Mouse (Mus musculus) adrenal gland, adult 18-20 months (tissue): ENCODE measurements around the gene Flvcr1. TPM values are rescaled to one million over a fixed set of nuclear protein-coding genes. Genes with fewer than 3 reads are reported as not detected.

ENCODE experiments used
- DNase-seq, 2 experiments: peaks; one replicate each; pipeline ENCODE4 v3.0.0; 2021 to 2022; ENCODE audit warnings: low spot score in 2 of 2
- long read RNA-seq, 2 experiments: library from polyadenylated mRNA; stranded (forward); transcript quantifications; one replicate each; pipeline ENCODE4 v2.0.0; 2021
- total RNA-seq, 2 experiments: library from RNA; stranded (reverse); gene quantifications; 1 replicate in 1 of 2; 2 replicates in 1 of 2; pipeline ENCODE4 v1.2.3; 2021

The Flvcr1 gene
- 10 to 100 TPM in 1 of 2 experiments, 1 to 10 TPM in 1; 9.9 to 14.6 TPM for total RNA-seq
- long read RNA-seq, experiment 1, full-length matches to known transcripts: 4 of 7 reads
- long read RNA-seq, experiment 1, partial matches to known transcripts: 1 of 7 reads
- long read RNA-seq, experiment 1, other reads (novel, unspliced or antisense): 2 of 7 reads
- long read RNA-seq, experiment 2, full-length matches to known transcripts: 8 of 9 reads
- long read RNA-seq, experiment 2, partial matches to known transcripts: 1 of 9 reads
- long read RNA-seq, experiment 2, other reads (novel, unspliced or antisense): 0 of 9 reads

DNA sequence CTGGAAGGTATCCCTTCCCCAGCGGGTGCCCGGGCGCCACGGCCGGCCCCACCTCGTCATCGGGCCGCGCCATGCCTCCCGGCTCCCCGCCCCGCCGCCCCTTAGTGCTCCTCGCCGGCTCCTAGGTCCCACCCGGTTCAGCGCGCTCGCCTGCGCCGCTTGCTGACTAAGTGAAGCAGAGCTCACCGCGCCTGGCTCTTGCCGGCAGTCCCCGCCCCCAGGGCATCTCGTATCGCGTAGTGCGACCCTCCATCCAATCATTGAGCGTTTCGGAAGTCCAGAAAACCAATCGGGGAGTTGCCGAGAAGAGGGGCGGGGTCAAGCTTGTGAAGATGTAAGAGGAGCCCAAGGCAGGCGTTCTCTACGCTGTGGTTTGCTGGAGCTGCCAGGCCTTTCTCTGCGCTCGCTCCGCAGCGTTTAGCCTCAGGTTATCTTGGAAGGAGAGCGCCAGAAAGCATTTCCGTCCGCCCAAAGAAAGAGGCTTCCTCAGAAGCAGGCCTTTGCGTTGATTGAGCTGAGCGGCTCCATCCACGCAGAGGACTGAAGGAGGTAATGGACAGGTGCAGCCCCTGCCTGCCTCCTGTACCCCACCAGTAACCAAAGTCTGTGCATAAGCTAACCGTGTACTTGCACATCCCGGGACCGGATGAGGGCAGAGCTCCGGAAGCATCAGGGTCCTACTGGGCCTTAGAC, at the start of gene Flvcr1:
Flvcr1 (minus strand) TSS at position 138 of the 693 bp plus-strand sequence.
- DNase-seq: peak; percentile 97 to 99

GRCm38 (mm10) chr1:191075199-191075883, 49.4 kb upstream of the Flvcr1 start:
- DNase-seq: peak; percentile 47 to 52

DNA sequence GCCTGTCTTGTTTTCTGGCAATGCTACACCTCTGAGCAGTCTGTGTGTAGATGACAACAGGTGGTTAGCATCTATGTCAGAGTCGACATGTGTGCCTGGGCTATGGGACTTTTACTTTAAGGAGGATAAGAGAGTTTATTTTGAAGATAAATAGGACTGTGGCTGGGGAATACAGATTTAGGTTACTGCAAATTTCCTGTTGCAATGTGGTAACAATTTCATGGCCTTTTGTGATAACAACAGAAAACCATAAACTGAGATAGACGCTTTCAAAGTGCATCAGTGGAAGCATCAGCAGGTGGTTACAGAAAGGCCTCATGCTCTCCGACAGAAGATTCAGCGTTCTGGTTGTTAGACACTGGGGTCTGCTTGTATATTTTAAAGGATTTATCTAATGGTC, 47.5 kb upstream of the Flvcr1 start:
- no peak for DNase-seq

GRCm38 (mm10) chr1:191073001-191073400, 47.0 kb upstream of the Flvcr1 start:
- DNase-seq: peak in 1 of 2 experiments; percentile 36

- peak in 1 of 2 experiments; percentile 9 for DNase-seq
Measured at GRCm38 (mm10) chr1:191072329-191072913, 46.5 kb upstream of the Flvcr1 start.

DNA sequence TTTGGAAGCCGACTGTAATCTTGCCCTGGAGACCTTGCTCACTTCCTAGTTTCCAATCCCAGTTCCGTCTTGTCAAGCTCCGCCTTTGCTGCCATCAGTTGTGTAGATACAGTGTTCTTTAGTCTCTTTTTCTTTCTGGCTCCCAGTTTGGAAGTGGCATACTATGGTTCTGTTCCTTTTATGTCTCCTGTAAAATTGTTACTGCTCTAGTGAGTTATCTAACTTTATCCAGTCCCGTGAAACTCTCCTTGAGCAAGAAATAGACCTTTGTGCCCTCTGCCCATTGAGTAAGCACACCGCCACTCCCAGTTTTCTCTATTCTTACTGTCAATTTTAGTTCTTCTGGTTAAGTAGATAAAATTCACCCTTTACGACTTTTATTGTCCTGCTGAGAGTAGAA, 45.7 kb upstream of the Flvcr1 start:
- DNase-seq: no peak

- no peak for DNase-seq
Measured at GRCm38 (mm10) chr1:191070259-191070658, 44.3 kb upstream of the Flvcr1 start.

- DNase-seq: no peak
Measured at GRCm38 (mm10) chr1:191068377-191068776, 42.4 kb upstream of the Flvcr1 start.

GRCm38 (mm10) chr1:191065188-191065587, 39.2 kb upstream of the Flvcr1 start:
- DNase-seq: no peak

DNA sequence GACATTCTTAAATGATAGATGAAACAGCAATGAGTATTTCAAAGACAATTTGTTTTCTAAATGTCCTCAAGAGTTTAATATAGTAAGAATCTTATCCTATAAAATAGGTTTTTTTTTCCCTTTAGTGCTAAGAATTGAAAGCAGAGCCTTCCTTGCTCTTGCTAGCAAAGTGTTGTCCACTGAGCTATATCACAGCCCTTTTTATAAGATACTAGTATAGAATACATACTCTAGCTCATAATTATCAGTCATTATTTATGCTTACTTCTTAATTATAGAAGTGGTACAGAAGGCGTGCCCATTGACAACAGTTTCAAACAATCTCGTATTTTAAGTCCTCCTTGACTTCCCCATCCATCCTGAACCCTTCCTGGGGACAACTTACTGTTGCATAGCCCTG, 38.6 kb upstream of the Flvcr1 start:
- no peak for DNase-seq

- DNase-seq: no peak
Measured at GRCm38 (mm10) chr1:191063700-191064099, 37.7 kb upstream of the Flvcr1 start.

DNA sequence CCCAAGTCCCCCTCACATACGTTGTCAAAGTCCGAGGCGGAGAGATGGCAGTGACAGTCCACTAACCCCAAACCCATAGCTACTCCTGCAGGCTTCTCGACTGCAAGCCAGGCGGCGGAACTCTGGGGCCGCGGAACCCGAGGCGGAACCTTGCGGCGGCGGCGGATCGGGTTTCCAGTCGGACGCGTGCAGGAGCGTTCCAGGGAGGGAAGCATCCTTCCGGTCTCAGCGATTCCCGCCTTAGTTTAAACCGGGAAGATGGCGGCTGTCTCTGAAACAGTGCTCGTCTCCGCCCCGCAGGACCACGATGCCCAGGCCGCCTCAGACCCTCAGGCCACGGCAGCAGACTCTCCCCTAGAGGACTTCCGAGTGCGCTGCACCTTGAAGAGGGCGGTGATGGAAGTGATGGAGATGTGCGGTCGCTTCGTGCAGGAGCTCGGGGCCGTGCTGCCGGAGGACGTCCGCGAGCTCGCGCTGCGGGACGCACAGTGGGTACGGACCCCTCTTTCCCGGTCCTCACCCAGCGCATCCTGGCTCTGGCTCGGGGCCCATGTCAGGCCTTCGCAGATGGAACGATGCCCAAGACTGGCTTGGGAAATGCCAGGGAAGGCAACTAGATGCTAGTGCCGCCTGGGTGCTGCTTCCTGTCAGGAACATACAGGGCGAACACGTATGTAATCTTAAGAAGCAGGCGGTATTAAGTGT, 37.0 kb upstream of the Flvcr1 start, which contains the start of the genes Tatdn3 and Nsl1:
Tatdn3 (minus strand) TSS at position 152 of the 705 bp plus-strand sequence.
Nsl1 (plus strand) TSS at position 232 of the 705 bp plus-strand sequence.
- peak; percentile 96 for DNase-seq

GRCm38 (mm10) chr1:191062241-191062780, 36.4 kb upstream of the Flvcr1 start:
- no peak for DNase-seq

- no peak for DNase-seq
Measured at GRCm38 (mm10) chr1:191057461-191057860, 31.5 kb upstream of the Flvcr1 start.

DNA sequence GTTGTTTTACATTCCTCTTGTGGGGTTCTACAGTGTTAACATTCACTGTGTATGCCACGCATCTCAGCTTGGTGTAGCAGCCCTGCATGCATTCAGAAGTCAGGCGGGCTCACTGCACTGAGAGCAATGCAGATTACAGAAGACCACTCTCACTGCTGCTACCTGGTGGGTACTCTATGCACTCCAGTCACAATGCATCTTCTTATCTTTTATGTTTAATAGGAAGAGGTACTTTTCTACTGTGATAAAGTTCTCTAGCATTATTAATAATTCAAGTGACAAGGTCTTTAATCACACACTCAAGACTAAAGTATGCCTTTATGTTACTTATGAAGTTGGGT, 29.5 kb upstream of the Flvcr1 start:
- no peak for DNase-seq

GRCm38 (mm10) chr1:191054870-191055532, 29.0 kb upstream of the Flvcr1 start:
- DNase-seq: no peak

DNA sequence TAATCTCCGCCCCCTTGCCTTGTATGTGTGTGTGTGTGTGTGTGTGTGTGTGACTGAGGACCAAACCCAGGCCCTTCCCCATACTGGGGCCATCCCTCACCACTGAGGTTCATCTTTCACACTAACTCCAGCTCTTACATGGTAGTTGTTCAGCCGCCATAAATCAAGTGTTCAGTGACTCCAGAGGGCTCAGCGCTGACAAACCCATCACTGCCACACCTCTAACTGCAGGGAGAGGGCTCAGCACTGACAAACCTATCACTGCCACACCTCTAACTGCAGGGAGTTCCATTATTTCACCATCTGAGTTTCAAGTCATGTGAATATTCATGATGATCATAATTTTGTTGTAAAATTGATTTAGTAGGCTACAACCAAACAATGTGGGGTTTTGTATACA, 27.6 kb upstream of the Flvcr1 start:
- DNase-seq: no peak

DNA sequence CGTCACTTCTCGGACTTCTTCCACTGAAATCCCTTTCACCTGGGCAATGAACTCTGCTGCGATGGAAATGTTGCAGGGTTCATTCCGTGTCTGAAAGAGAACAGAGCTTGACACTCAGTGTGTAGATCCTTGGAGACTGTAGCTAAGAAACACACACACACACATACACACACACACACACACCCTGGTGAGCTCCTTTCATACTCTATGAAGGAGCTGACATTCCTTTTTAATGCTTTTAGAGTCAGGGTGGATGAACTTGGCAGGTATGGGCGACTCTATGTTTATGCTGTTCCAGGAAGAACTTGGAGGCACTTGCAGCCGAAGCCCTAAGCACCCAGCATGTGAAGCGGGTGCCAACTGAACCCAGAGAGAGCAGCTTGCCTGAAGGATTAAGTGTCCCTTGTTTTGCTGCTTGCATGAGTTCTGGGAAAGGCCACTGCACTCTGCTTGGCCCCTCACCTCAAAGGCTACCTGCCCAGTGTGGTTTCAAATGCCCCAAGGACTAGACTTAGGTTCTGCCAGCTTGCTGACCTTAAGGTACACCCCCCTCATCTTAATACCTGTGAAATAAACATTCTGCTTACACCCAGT, 20.4 kb upstream of the Flvcr1 start:
- DNase-seq: no peak

DNA sequence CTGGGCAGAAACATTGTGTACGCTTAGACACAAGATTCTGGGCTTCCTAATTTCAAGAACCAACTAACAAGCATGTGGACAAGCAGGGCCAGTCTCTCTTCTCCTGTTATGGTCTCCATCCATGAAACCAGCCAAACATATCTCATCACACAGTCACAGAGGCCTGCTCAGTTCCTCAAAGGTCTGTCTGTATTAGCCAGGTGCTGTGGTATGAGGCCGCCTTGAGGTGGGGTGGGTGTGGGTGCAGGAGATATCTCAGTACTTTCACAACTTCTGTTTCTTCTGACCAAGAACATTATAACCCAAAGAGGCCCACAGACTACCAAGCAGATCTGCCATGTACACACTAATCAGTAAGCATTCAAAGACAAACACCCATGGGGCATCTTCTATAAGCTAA, 19.3 kb upstream of the Flvcr1 start:
- no peak for DNase-seq

GRCm38 (mm10) chr1:191042688-191043087, 16.7 kb upstream of the Flvcr1 start:
- DNase-seq: no peak
